Mouse (Mus musculus): ENCODE data around the gene Eid3. TPM values are rescaled to one million over a fixed set of nuclear protein-coding genes. Genes with fewer than 3 reads are reported as not detected.

Eid3 gene
- total RNA-seq, 1 experiment: 8.9 TPM

DNA sequence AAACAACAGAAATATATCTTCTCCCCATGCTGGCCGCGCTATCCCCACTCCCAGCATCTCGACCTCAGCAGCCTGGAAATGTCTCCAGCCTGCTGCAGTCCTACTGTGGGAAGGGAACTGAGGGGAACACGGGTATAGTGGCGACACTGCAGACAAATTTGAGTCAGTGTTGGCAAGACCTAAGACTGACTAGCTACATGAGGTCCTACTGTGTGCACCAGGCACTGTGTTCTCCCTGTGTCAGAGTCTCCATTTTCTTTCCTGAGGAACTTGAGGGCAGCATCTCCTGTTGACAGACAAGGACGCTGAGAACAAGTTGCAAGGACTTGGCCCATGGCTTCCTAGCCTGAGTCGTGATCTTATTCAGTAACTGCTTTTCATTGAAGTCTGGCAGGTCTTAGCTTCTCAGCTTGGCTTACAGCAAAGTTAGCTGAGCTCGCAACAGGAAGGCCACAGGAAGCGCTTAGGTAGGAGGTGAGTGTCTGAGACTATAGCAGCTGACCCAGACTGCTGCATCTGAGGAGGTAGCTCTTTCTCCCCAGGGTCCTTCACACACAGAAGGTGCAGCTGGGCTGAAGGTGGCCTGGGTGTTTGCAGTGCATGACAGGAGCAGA, 26.1 kb downstream of the Eid3 start:
- peaks cover 63% of the 10 kb centered on the region for H3K36me3 ChIP-seq (ENCODE audit: control insufficient read depth, insufficient read depth, low read length, poor library complexity, severe bottlenecking)

DNA sequence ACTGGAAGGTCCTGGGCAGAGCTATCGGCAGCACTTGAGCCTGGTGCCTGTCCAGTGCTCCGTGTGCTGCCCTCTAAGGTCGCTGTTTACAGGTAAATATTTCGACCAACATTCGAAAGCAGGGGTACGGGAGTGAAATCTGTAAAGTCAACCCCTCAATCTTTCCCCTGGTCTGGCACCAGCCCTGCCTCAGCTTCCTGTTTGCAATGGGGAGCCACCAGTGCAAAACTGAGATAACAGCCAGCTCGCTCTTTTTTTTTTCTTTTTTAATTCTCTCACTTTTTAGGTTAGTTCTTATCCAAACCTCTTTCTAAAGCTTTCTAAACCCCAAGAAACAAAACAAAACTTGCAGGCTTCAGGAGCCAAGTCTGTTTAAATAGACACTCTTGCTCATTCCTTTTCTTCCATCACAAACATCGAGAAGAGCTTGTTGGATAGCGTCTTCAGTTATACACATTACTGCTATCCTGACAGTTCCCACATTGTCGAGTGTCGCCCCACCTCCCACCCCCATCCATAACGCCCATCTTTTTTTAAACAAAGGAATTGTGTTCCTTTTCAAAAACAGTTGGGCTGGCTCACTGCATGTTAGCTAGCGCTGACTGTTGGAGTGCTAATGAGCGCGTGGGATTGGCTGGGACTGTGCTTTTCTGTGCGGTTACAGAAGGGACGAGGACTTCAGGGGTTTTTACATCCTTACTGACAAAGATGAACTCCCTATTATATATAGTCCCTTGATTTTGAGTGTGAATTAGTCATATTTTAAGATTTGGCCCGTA, 27.6 kb downstream of the Eid3 start:
- in situ Hi-C loops (cut with MboI; ENCODE audit: low sequenced_read_pairs in 2 of 2, unreplicated experiment in 2 of 2): no loop called here
- H3K4me1 ChIP-seq (ENCODE audit: control insufficient read depth in 2 of 2, insufficient read depth in 2 of 2, low read length in 2 of 2, poor library complexity in 1 of 2): peaks cover 0 to 10% of the 10 kb centered on the region in 2 experiments; a peak in 1 of 4 replicates
- no peak overlapping the region for H3K9ac ChIP-seq (ENCODE audit: insufficient read depth, low read depth, low read length, poor library complexity, severe bottlenecking)
- H3K9me3 ChIP-seq (ENCODE audit: control insufficient read depth, insufficient read depth, low read depth, low read length): no peaks in the 10 kb centered on the region
- H3K27ac ChIP-seq (ENCODE audit: insufficient read depth, low read depth, low read length, poor library complexity, severe bottlenecking): no peak overlapping the region
- no peak for DNase-seq (ENCODE audit: low read depth, low spot score)
- H3K4me3 ChIP-seq (ENCODE audit: insufficient read depth in 1 of 2, low read depth in 1 of 2, low read length in 2 of 2, poor library complexity in 1 of 2, severe bottlenecking in 1 of 2): no peak overlapping the region
- TF ChIP-seq ZNF384 (IDR thresholded peaks at IDR 0.05; ENCODE audit: low read depth, low read length) (no peak), MAFK (IDR thresholded peaks at IDR 0.05; ENCODE audit: insufficient read depth, low read depth, low read length) (no peak), CHD2 (IDR thresholded peaks at IDR 0.05; ENCODE audit: low read depth, low read length) (no peak), ZC3H11A (IDR thresholded peaks at IDR 0.05; ENCODE audit: borderline replicate concordance, low read depth, low read length) (no peak), HCFC1 (IDR thresholded peaks at IDR 0.05; ENCODE audit: borderline replicate concordance, insufficient read depth, low read length) (no peak)
- peaks cover 61% of the 10 kb centered on the region for H3K36me3 ChIP-seq (ENCODE audit: control insufficient read depth, insufficient read depth, low read length, poor library complexity, severe bottlenecking)

More for the DNA sequence above, 26.1 kb downstream of the Eid3 start:
- no peak overlapping the region for H3K27ac ChIP-seq (ENCODE audit: insufficient read depth, low read depth, low read length, poor library complexity, severe bottlenecking)
- H3K9me3 ChIP-seq (ENCODE audit: control insufficient read depth, insufficient read depth, low read depth, low read length): no peaks in the 10 kb centered on the region
- H3K4me1 ChIP-seq (ENCODE audit: control insufficient read depth in 2 of 2, insufficient read depth in 2 of 2, low read length in 2 of 2, poor library complexity in 1 of 2): peaks cover 0 to 2% of the 10 kb centered on the region in 2 experiments; a peak in 1 of 4 replicates
- in situ Hi-C loops (cut with MboI; ENCODE audit: low sequenced_read_pairs in 2 of 2, unreplicated experiment in 2 of 2): no loop called here
- no peak for TF ChIP-seq ZC3H11A (IDR thresholded peaks at IDR 0.05; ENCODE audit: borderline replicate concordance, low read depth, low read length)
- TF ChIP-seq MAFK (IDR thresholded peaks at IDR 0.05; ENCODE audit: insufficient read depth, low read depth, low read length): no peak
- TF ChIP-seq ZNF384 (IDR thresholded peaks at IDR 0.05; ENCODE audit: low read depth, low read length): no peak
- TF ChIP-seq CHD2 (IDR thresholded peaks at IDR 0.05; ENCODE audit: low read depth, low read length): no peak
- no peak for TF ChIP-seq HCFC1 (IDR thresholded peaks at IDR 0.05; ENCODE audit: borderline replicate concordance, insufficient read depth, low read length)
- H3K4me3 ChIP-seq (ENCODE audit: insufficient read depth in 1 of 2, low read depth in 1 of 2, low read length in 2 of 2, poor library complexity in 1 of 2, severe bottlenecking in 1 of 2): no peak overlapping the region
- no peak for DNase-seq (ENCODE audit: low read depth, low spot score)
- no peak overlapping the region for H3K9ac ChIP-seq (ENCODE audit: insufficient read depth, low read depth, low read length, poor library complexity, severe bottlenecking)

DNA sequence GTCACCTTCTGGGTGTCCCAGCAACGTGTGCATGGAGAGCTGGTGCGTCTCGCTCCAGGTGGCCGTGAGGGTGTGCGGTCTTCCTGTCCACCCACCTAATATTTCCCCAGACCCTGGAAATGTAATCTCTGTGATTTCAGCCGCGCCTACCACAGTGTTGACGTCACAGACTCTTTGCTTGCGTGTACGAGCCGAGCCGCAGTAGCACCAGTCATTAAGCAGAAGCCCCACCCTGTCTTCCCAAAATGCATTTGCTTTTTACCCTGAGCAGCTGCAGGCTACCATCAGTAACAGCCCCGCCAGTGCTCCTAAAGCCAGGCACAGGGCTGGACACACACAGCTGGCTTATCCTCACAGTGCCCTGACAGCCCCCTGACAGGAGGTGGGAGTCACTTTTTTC, 31.5 kb downstream of the Eid3 start:
- H3K4me3 ChIP-seq (ENCODE audit: insufficient read depth in 1 of 2, low read depth in 1 of 2, low read length in 2 of 2, poor library complexity in 1 of 2, severe bottlenecking in 1 of 2): no peak overlapping the region
- TF ChIP-seq MAFK (IDR thresholded peaks at IDR 0.05; ENCODE audit: insufficient read depth, low read depth, low read length) (no peak), HCFC1 (IDR thresholded peaks at IDR 0.05; ENCODE audit: borderline replicate concordance, insufficient read depth, low read length) (no peak), CHD2 (IDR thresholded peaks at IDR 0.05; ENCODE audit: low read depth, low read length) (no peak), ZC3H11A (IDR thresholded peaks at IDR 0.05; ENCODE audit: borderline replicate concordance, low read depth, low read length) (no peak), ZNF384 (IDR thresholded peaks at IDR 0.05; ENCODE audit: low read depth, low read length) (no peak)
- in situ Hi-C loops (cut with MboI; ENCODE audit: low sequenced_read_pairs in 2 of 2, unreplicated experiment in 2 of 2): no loop called here
- peaks cover 0 to 21% of the 10 kb centered on the region in 2 experiments; a peak in 2 of 4 replicates for H3K4me1 ChIP-seq (ENCODE audit: control insufficient read depth in 2 of 2, insufficient read depth in 2 of 2, low read length in 2 of 2, poor library complexity in 1 of 2)
- H3K9me3 ChIP-seq (ENCODE audit: control insufficient read depth, insufficient read depth, low read depth, low read length): no peaks in the 10 kb centered on the region
- peaks cover 33% of the 10 kb centered on the region for H3K36me3 ChIP-seq (ENCODE audit: control insufficient read depth, insufficient read depth, low read length, poor library complexity, severe bottlenecking)
- H3K27ac ChIP-seq (ENCODE audit: insufficient read depth, low read depth, low read length, poor library complexity, severe bottlenecking): no peak overlapping the region; the same call in 1 of the 2 replicates
- DNase-seq (ENCODE audit: low read depth, low spot score): no peak
- H3K9ac ChIP-seq (ENCODE audit: insufficient read depth, low read depth, low read length, poor library complexity, severe bottlenecking): no peak overlapping the region

DNA sequence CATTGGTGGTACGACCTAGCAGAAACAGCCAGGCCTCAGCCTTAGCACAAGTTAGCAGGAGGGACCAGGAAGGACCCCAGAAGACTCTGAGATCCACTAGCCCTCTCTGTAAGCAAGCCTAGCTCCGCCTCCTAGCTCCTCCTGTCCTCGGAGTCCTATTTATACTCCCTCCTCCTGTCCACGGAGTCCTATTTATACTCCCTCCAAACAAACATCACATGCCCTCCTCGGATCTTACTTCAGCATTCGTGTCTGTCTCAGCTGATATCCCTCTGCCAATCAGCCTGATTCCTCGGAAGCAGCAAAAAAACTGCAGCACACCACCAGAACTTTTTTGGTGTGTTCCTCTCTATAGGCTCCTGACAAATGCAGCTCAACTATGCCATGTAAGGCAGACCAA, 32.5 kb downstream of the Eid3 start:
- Histone ChIP-seq H3K36me3 (ENCODE audit: control insufficient read depth, insufficient read depth, low read length, poor library complexity, severe bottlenecking) (peaks cover 27% of the 10 kb centered on the region), H3K27ac (ENCODE audit: insufficient read depth, low read depth, low read length, poor library complexity, severe bottlenecking) (no peak overlapping the region)

More for the DNA sequence above, 32.5 kb downstream of the Eid3 start:
- Histone ChIP-seq H3K9me3 (ENCODE audit: control insufficient read depth, insufficient read depth, low read depth, low read length) (no peaks in the 10 kb centered on the region), H3K9ac (ENCODE audit: insufficient read depth, low read depth, low read length, poor library complexity, severe bottlenecking) (no peak overlapping the region; the same call in 1 of the 2 replicates), H3K4me1 (ENCODE audit: control insufficient read depth in 2 of 2, insufficient read depth in 2 of 2, low read length in 2 of 2, poor library complexity in 1 of 2) (peaks cover 0 to 21% of the 10 kb centered on the region in 2 experiments; a peak in 2 of 4 replicates), H3K4me3 (ENCODE audit: insufficient read depth in 1 of 2, low read depth in 1 of 2, low read length in 2 of 2, poor library complexity in 1 of 2, severe bottlenecking in 1 of 2) (no peak overlapping the region)
- in situ Hi-C loops (cut with MboI; ENCODE audit: low sequenced_read_pairs in 2 of 2, unreplicated experiment in 2 of 2): no loop called here
- no peak for DNase-seq (ENCODE audit: low read depth, low spot score)
- TF ChIP-seq ZNF384 (IDR thresholded peaks at IDR 0.05; ENCODE audit: low read depth, low read length) (no peak), HCFC1 (IDR thresholded peaks at IDR 0.05; ENCODE audit: borderline replicate concordance, insufficient read depth, low read length) (no peak), CHD2 (IDR thresholded peaks at IDR 0.05; ENCODE audit: low read depth, low read length) (no peak), MAFK (IDR thresholded peaks at IDR 0.05; ENCODE audit: insufficient read depth, low read depth, low read length) (no peak), ZC3H11A (IDR thresholded peaks at IDR 0.05; ENCODE audit: borderline replicate concordance, low read depth, low read length) (no peak)
